Mouse (Mus musculus) erythroid progenitor cell, adult 5-6 weeks (primary cell): Measurements from ENCODE around the gene Rbpj. TPM values are rescaled to one million over a fixed set of nuclear protein-coding genes. Genes with fewer than 3 reads are reported as not detected.
A peak's percentile ranks its signal among the peaks of the same experiment; 100 is the strongest.

ENCODE experiments used
- ATAC-seq: replicated peaks from 2 replicates; pipeline ENCODE4 v1.8.0; 2016; ENCODE audit warnings: moderate number of reproducible peaks, mild to moderate bottlenecking, moderate TSS enrichment, inconsistent platforms; ENCODE audit not compliant: poor library complexity, low FRiP score, severe bottlenecking
- total RNA-seq, 2 experiments: library from RNA; stranded (forward) in 1 of 2; stranded (reverse) in 1 of 2; fragments of 150-400 nt in 1 of 2; fragments of 186-747, 209-891 nt in 1 of 2; gene quantifications; 2 replicates each; pipeline versions ENCODE4 v1.2.3 to v1.2.4; 2015 to 2017; ENCODE audit warnings: low replicate concordance in 2 of 2

Gene Rbpj
- total RNA-seq, 2 experiments from 2014 or later: 25.9 to 28.5 TPM

GRCm38 (mm10) chr5:53584069-53584767 lies 118.3 kb downstream of the Rbpj start:
- no peak for ATAC-seq

- ATAC-seq: no peak
These were observed 122.6 kb downstream of the Rbpj start for GRCm38 (mm10) chr5:53588421-53589171.

GRCm38 (mm10) chr5:53589172-53589960 lies 123.4 kb downstream of the Rbpj start:
- peak; percentile 83 for ATAC-seq

- ATAC-seq: peak; percentile 71
These were observed 124.3 kb downstream of the Rbpj start for GRCm38 (mm10) chr5:53590179-53590765.

GRCm38 (mm10) chr5:53590875-53591682 lies 125.1 kb downstream of the Rbpj start:
- no peak for ATAC-seq

- ATAC-seq: no peak
These were observed 125.7 kb downstream of the Rbpj start for GRCm38 (mm10) chr5:53591683-53592050.

- ATAC-seq: no peak
These were observed 127.2 kb downstream of the Rbpj start for GRCm38 (mm10) chr5:53593080-53593688.

- ATAC-seq: no peak
These were observed 128.3 kb downstream of the Rbpj start for GRCm38 (mm10) chr5:53594274-53594673.

- no peak for ATAC-seq
These were observed 132.6 kb downstream of the Rbpj start for GRCm38 (mm10) chr5:53598510-53598909.

GRCm38 (mm10) chr5:53599116-53599515 lies 133.2 kb downstream of the Rbpj start:
- no peak for ATAC-seq

- no peak for ATAC-seq
These were observed 136.2 kb downstream of the Rbpj start for GRCm38 (mm10) chr5:53602194-53602593.

GRCm38 (mm10) chr5:53605450-53605849 lies 139.5 kb downstream of the Rbpj start:
- ATAC-seq: no peak

- ATAC-seq: no peak
These were observed 141.5 kb downstream of the Rbpj start for GRCm38 (mm10) chr5:53607230-53607996.

GRCm38 (mm10) chr5:53618844-53619243 lies 152.9 kb downstream of the Rbpj start:
- ATAC-seq: no peak

GRCm38 (mm10) chr5:53632026-53632425 lies 166.1 kb downstream of the Rbpj start:
- no peak for ATAC-seq

GRCm38 (mm10) chr5:53636795-53637194 lies 170.8 kb downstream of the Rbpj start:
- no peak for ATAC-seq

- ATAC-seq: no peak
These were observed 171.3 kb downstream of the Rbpj start for GRCm38 (mm10) chr5:53637206-53637605.

GRCm38 (mm10) chr5:53638647-53639046 lies 172.7 kb downstream of the Rbpj start:
- ATAC-seq: no peak
